Mouse (Mus musculus): ENCODE results near the gene 1810009A15Rik.
A peak's percentile ranks its signal among the peaks of the same experiment; 100 is the strongest.

1810009A15Rik gene

GRCm38 (mm10) chr19:8920073-8920736 lies 31.6 kb downstream of the 1810009A15Rik start, which contains the start of gene B3gat3:
B3gat3 (plus strand) TSS chr19:8920374.
- peak; percentile 95 to 97 for DNase-seq (ENCODE audit: low spot score in 2 of 2)

GRCm38 (mm10) chr19:8920836-8921291 lies 32.2 kb downstream of the 1810009A15Rik start:
- DNase-seq (ENCODE audit: low spot score in 2 of 2), result no peak

- no peak for DNase-seq (ENCODE audit: low spot score in 2 of 2)
Observed at GRCm38 (mm10) chr19:8921741-8922140, 33.1 kb downstream of the 1810009A15Rik start.

GRCm38 (mm10) chr19:8926766-8927165 lies 38.1 kb downstream of the 1810009A15Rik start:
- DNase-seq (ENCODE audit: low spot score in 2 of 2), result no peak

GRCm38 (mm10) chr19:8927891-8928525 lies 39.4 kb downstream of the 1810009A15Rik start:
- DNase-seq (ENCODE audit: low spot score in 2 of 2), result no peak

- DNase-seq (ENCODE audit: low spot score in 2 of 2), result no peak
Observed at GRCm38 (mm10) chr19:8928689-8929223, 40.1 kb downstream of the 1810009A15Rik start.

- DNase-seq (ENCODE audit: low spot score in 2 of 2), result peak; percentile 85 to 94
Observed at GRCm38 (mm10) chr19:8929224-8930088, 40.8 kb downstream of the 1810009A15Rik start, which contains the start of the genes Rom1 and Eml3. Rom1 (minus strand) TSS chr19:8929356. Eml3 (plus strand) TSS chr19:8929552.

GRCm38 (mm10) chr19:8930117-8930516 lies 41.5 kb downstream of the 1810009A15Rik start:
- DNase-seq (ENCODE audit: low spot score in 2 of 2), result no peak

- DNase-seq (ENCODE audit: low spot score in 2 of 2), result no peak
Observed at GRCm38 (mm10) chr19:8930771-8931170, 42.1 kb downstream of the 1810009A15Rik start.

GRCm38 (mm10) chr19:8936736-8937135 lies 48.1 kb downstream of the 1810009A15Rik start:
- no peak for DNase-seq (ENCODE audit: low spot score in 2 of 2)
